Mouse (Mus musculus) lung, postnatal 25 days (tissue): ENCODE data around the gene Olfr459.

Experiments
- DNase-seq: peaks from one replicate; pipeline ENCODE4 v3.0.0; 2022; ENCODE audit warnings: low spot score

Gene Olfr459

GRCm38 (mm10) chr6:41775077-41775476 is at the start of gene Olfr459:
TSS of gene Olfr459 (minus strand) at chr6:41775177.
- no peak for DNase-seq

GRCm38 (mm10) chr6:41824086-41824485 is 49.1 kb upstream of the Olfr459 start:
- DNase-seq: no peak

- no peak for DNase-seq
Observed at GRCm38 (mm10) chr6:41786700-41787099, 11.7 kb upstream of the Olfr459 start.

- no peak for DNase-seq
Observed at GRCm38 (mm10) chr6:41775721-41776120, 744 bp upstream of the Olfr459 start.

GRCm38 (mm10) chr6:41769872-41770271 is 5.1 kb downstream of the Olfr459 start:
- no peak for DNase-seq

GRCm38 (mm10) chr6:41764306-41764705 is 10.7 kb downstream of the Olfr459 start:
- DNase-seq: no peak

GRCm38 (mm10) chr6:41762370-41762757 is 12.6 kb downstream of the Olfr459 start:
- no peak for DNase-seq

- DNase-seq: peak; percentile 51
Observed at GRCm38 (mm10) chr6:41761702-41762369, 13.1 kb downstream of the Olfr459 start.

GRCm38 (mm10) chr6:41759618-41760017 is 15.4 kb downstream of the Olfr459 start:
- DNase-seq: no peak

- no peak for DNase-seq
Observed at GRCm38 (mm10) chr6:41758421-41758820, 16.6 kb downstream of the Olfr459 start.

- DNase-seq: no peak
Observed at GRCm38 (mm10) chr6:41757199-41757598, 17.8 kb downstream of the Olfr459 start.

- DNase-seq: no peak
Observed at GRCm38 (mm10) chr6:41754626-41755025, 20.4 kb downstream of the Olfr459 start.

- no peak for DNase-seq
Observed at GRCm38 (mm10) chr6:41744664-41745392, 30.1 kb downstream of the Olfr459 start.

GRCm38 (mm10) chr6:41741101-41741500 is 33.9 kb downstream of the Olfr459 start:
- no peak for DNase-seq

GRCm38 (mm10) chr6:41734719-41735470 is 40.1 kb downstream of the Olfr459 start:
- no peak for DNase-seq

GRCm38 (mm10) chr6:41727989-41728609 is 46.9 kb downstream of the Olfr459 start:
- no peak for DNase-seq

- no peak for DNase-seq
Observed at GRCm38 (mm10) chr6:41721430-41721829, 53.5 kb downstream of the Olfr459 start.
